Mouse (Mus musculus) ES-CJ7 (cell line): ENCODE data around the gene Polq.
"Not testable (repeated sequence)": the region's sequence is repeated elsewhere in the genome, so short reads cannot be mapped to it uniquely, and the experiment has no call there.

ENCODE experiments used
- DNase-seq: peaks from one replicate; pipeline ENCODE4 v3.0.0; 2011; ENCODE audit warnings: low read depth, low spot score

The Polq gene

DNA sequence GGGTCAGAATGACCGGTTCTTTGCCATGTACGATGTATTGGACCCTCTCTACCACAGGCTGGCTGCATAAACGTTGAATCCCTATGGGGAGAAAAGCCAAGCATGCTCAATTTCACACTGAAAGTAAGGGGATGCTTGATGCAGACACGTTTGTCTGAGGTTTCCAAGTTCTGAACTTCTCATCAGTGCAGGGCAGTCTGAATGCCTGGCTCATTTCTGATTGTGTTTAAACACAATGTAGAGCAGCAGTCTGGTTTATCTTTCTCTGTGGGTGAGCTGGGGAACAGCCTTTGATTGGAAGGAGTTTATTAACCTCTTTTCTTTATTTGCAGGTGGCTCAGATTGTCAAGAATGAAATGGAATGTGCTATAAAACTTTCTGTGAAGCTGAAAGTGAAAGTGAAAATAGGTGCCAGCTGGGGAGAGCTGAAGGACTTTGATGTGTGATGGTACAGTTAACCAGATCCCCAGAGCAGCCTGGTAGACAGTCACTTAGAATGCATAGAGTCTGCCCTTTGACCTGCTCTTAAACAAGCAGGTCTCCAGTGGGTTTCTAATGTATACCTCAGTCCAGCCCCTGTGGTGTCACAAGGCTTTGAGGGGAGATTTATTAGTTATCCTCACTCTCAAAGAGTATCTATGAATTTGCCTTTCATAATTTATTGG, 82.7 kb downstream of the Polq start:
- DNase-seq: no peak

DNA sequence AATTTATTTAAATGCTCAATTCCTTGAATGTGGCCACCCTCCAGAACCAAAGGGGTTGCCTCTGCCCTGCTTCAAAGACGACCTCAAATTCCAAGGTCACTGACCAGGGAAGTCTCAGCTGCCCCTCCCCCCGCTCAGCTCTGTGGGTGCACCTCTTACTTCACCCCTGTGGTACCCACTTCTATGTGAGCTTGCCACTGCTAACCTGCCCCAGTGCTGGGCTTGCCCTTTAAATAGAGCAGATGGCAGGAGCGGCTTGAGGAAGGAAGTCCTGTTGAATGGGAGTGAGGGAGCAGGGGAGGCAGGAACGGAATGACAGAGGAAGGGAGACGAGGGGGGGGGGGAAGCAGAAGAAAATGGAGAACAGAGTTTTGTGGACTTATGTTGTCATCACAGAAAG, 97.2 kb downstream of the Polq start:
- no peak for DNase-seq

DNA sequence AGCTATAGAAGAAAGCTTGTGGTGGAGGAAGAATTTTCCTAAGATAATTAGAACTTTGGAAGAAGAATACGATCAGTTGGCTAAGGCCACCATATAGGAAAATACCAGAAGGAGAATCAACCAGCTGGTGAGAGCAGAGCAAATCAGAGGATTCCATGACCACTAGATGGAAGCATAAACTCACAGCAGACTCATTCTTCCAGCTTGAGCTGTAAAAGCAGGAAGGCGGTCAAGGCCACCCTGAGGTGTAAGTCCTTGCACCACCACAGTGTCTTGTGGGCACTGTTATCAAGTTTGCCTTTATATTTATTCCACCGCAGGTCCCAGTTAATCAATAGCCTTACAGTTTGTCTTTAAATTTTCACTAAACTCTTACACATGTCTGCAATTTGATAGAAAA, 97.7 kb downstream of the Polq start:
- peak; percentile 75 for DNase-seq

DNA sequence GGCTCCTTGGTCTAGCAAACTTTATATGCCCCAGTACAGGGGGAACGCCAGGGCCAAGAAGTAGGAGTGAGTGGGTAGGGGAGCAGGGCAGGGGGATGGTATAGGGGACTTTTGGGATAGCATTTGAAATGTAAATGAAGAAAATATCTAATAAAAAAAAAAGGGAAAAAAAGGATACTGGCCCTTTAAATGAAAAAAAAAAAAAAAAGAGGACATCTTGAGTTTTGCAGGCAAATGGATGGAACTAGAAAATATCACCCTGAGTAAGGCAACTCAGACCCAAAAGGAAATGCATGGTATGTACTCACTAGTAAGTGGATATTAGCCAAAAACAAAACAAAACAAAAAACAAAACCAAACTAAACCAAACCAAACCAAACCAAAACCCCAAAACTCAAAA, 113.6 kb downstream of the Polq start:
- DNase-seq: not testable (repeated sequence)
